Comparison of ENCODE assay signal across 12 mouse cellular contexts in genomic region chr11:22458951-22459703, GRCm38 (mm10). TPM values are rescaled to one million over a fixed set of nuclear protein-coding genes. Genes with fewer than 3 reads are reported as not detected.
DNase-seq lines count a peak whose midpoint lies in the region; ATAC-seq lines count a peak whose summit lies in the region.
"Had no signal": no experiment of that assay in that cellular context is flagged by ENCODE, and none has a peak within 500 bp of the region (broad histone marks: within the 10 kb centered on the region; RNA-seq: fewer than 3 reads in every experiment).

No protein-coding gene starts in this region.

- peak; percentile 52; the same call in 1 of the 2 replicates for ATAC-seq in frontal cortex, adult (ENCODE audit: low TSS enrichment)
- ATAC-seq: inflammation-experienced regulatory T-cells, adult 6 months; liver, embryonic 12.5 days had no signal

- no peak for DNase-seq in frontal cortex, postnatal 25 days (ENCODE audit: low spot score in 2 of 2)
- peak; percentile 57 to 65 for DNase-seq in right cerebral cortex, postnatal 10 days (ENCODE audit: low spot score in 2 of 2)
- DNase-seq in right cerebral cortex, postnatal 36 days (ENCODE audit: low spot score in 2 of 2) = no peak
- DNase-seq in lung, postnatal 14 days = peak; percentile 6
- DNase-seq in yolk sac, embryonic 10.5 days (ENCODE audit: low spot score) = peak; percentile 0
- no peak for DNase-seq in thymus, postnatal 0 days (ENCODE audit: low spot score)
- DNase-seq in adipocyte (ENCODE audit: low spot score) = no peak
- DNase-seq: layer of hippocampus, postnatal 36 days; right cerebral cortex, adult 18-20 months had no signal

RNA-seq across cellular contexts. Expression of gene Tmem17, which starts 52.8 kb away (rescaled TPM):
- 4.2 and 4.9 TPM in 2 replicates for polyA plus RNA-seq in thymus, postnatal 0 days (2015; fragmentation: Nextera tagmentation; extraction: Ambion mirVana)

Comparison
In these comparisons a context has a peak if more than half of its experiments do, and no peak if none do; other contexts are left out.
1. DNase-seq: peak in right cerebral cortex, postnatal 10 days (2 of 2), lung, postnatal 14 days (single experiment) and yolk sac, embryonic 10.5 days (single experiment); none in frontal cortex, postnatal 25 days (0 of 2), right cerebral cortex, postnatal 36 days (0 of 2), thymus, postnatal 0 days (single experiment) and adipocyte (single experiment).